Mouse (Mus musculus): Measurements from ENCODE around the gene Gbx2.

Gene Gbx2

DNA sequence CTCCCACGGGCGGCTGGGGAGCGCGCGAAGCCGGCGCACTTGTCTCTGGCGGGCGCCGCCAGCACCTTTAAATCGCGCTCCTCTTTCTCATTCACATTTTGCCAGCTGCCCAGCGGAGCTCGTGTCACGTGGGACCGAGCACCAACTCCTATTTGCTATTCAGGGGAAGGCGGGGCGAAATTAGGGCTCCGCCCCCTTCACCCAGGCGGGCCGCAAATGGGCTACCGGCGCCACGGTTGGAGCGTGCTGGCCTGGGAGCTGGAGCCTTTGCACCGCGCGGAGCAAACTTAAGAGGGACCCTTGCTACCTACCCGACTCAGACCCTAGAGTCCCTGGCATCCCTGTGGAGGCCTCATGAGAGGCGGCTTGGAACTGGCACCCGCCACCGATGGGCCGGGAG lies at the start of gene Gbx2:
TSS of gene Gbx2 (minus strand) at position 60 of the 400 bp plus-strand sequence.
- no peak for DNase-seq

DNA sequence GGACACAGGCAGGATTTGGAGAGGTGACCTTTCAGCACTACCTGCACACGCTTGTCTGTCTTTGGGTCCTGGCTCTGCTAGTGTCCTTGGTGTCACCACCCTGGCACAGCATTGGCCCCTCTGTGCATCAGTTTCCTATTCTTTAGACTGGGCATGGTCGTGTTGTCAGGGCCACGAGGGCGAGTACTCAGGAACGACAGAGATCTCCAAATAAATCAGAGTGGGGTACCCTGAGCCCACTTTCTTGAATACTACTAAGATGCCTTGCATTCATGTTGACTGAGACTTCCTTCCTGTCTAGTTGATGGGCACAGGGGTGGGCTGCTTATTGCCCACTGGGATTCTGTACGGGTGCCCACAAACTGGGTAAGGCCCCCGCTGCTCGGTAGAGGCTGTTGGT lies 46.3 kb upstream of the Gbx2 start:
- no peak for DNase-seq

DNA sequence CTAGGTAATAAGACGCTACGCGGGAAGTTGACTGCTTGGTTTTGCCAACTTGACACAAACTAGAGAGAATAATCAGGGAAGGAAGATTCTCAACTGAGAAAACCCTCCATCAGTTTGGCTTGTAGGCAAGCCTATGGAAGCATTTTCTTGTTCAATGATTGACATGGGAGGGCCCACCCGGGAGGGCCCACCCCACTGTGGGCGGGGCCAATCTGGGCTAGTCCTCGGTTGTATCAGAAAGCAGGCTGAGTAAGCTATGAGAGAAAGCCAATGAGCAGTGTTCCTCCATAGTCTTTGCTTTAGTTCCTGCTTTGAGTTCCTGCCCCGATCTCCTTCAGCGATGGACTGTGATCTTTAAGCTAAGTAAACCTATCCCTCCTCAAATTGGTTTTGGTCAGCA lies 45.4 kb upstream of the Gbx2 start:
- DNase-seq, result no peak

DNA sequence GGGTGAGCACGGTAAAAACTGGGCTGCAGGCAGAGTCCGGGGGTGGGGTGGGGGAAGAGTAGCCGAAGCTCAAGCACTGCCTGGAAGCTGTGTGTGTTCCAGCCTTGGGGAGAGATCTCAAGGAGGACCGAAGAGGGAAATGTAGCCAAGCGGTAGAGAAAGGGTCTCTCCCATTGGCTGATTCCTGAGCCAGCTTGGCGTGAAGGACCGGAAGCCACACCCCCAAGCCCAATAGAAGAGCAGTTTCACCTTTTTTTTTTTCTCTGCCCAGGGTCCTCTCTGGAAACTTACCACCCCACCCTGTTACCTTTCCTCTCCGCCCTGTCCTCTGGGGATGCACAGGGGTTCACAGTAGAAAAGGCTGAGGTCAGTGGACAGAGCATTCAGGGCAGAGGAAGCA lies 43.6 kb upstream of the Gbx2 start:
- no peak for DNase-seq

DNA sequence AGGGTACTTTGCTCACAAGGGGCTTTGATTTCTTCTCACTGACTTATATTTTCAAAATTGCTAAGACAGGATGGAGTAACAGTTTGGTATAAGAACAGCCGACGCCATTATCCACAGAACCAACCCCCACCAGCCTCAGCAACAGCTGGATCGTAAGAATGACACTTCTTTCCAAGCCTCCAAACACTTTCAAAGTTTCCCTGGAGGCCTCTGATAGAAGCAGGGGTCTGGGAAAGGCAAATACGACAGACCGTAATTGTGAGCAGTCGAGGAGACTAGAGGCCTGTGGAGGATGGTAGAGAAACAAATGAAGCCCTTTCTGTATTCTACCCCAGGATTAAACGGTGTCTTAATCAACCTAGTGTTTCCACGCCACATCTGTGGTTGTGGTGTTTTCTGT lies 40.9 kb upstream of the Gbx2 start:
- no peak for DNase-seq

DNA sequence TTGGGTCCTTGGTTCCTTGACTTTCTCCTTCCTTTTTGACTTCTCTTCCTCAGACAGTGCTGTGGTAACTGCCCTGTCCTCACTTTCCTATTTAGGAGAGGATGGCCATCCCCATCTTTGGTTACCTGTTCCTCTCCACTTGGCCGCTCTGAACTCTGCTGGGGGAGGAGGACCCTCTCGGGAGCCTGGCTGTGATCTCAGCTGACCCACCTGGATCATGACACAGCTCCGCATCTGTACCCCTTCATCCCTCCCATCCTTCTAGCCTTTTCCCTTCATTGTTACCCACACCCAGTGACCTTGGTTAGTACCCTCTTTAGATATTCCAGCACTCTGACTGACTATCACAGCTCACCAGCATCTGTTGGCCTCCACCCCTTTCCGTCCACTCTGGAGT lies 38.7 kb upstream of the Gbx2 start:
- DNase-seq, result no peak

DNA sequence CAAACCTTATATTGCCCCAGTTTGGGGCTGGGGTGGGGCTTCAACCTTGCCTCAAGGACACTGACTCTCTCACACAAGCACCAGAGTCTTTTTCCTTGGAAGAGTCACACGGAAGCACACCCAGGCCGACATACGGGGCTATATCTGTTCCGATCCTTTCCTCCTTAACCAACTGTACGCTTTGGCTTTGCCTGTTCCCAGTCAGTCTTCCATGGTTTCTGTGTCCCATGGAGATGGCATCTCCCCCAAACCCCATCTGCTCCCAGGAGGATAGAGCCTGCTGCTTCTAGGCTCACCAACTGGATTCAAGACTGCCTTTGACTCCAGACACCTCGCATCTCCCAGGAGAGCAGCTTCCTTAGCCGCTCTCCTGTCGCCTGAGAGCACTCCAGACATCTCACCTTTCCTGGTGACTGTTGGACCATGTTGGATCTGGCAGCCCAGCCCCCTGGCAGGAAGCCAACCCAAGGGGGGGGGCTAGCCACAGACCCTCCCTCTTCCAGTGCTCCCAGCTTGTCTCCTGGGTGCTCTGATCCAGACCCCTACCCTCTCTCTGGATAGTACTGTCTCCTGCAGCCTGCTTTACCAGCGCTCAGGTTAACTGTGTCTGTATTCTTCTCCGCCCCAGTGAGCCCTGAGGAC lies 38.2 kb upstream of the Gbx2 start:
- DNase-seq, result no peak

DNA sequence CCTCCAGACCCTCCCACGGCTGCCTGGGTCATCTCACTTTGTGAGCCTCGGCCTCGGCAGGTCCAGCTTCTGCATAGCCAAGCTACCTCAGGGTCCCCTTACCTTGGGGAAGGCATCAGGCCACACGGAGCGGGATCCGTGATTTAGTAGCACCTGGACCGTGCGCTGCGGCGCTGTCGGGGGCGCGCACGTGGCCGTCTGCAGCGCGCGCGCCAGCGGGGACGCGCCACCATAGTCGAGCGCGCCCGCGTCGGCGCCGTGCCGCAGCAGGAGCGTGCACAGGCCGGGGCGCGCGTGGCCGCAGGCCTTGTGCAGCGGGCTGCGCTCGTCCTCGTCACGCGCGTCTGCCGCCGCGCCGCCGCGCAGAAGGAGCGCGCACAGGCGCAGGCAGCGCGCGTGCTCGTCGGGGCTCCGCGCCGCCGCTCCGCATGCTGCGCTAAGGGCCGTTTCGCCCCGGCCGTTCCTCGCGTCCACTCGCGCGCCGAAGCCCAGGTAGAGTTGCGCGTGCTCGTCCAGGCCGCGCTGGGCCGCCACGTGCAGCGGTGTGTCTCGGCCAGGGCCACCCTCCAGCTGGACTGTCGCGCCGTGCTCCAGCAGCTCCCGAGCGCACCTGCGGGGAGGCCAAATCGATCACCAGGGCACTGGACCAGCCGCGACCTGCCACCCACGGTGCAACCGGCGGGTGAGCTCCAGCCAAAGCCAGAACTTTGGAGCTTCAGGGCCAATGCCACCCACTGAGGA lies 37.3 kb upstream of the Gbx2 start:
- DNase-seq, result peak; percentile 65

DNA sequence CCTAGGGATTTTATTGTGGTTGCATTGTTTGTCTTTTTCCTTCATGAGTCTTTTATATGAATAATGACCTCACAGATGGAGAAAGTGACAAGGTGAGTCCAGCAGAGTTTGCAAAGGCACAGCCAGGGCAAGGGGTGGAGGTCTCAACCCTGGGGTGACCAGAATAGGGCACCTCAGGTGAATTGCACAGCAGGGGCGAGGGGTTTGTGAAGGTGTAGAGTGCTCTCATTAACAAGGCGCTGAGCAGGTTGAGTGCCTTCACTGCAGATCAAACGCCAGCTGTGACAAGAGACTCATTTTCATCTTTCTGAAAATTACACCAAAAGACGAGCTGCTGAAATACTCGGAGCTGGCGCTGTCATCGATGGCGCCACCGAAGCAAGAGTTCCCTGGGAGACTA lies 36.6 kb upstream of the Gbx2 start:
- DNase-seq, result no peak

DNA sequence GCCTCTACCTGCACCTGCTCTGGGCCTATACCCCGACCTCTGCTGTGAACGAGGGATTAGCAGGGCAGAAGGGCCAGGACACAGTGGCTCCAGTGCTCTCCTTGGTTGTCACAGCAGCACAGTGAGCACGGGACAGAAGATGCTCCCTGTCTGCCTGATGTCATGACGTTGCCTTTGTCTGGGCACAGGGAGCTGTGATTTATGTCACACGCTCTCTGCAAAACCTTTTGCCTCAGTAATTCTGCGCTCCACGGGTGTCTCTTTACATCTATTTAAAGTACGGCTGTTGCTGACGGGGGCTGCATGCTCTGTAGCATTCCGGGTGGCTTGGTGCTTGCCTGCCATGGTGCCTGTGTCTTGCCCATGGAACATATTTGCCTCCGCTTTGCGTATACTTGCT lies 33.4 kb upstream of the Gbx2 start:
- DNase-seq, result no peak

DNA sequence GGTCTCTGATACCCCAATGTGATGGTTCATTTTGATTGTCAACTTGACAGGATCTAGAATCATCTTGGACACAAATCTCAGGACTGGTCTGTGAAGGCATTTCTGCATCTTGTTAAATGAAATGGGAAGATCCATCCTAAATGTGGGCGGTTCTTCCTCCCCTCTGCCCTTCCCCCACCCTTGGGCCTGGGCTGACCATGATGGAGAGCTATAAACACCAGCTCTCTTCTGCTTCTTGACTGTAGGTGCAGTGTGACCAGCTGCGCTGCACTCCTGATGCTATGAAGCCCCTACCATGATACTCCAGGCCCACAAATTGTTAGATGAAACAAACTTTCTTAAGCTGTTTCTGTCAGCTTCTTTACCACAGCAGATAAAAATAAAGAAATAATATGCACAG lies 32.3 kb upstream of the Gbx2 start:
- DNase-seq, result no peak

DNA sequence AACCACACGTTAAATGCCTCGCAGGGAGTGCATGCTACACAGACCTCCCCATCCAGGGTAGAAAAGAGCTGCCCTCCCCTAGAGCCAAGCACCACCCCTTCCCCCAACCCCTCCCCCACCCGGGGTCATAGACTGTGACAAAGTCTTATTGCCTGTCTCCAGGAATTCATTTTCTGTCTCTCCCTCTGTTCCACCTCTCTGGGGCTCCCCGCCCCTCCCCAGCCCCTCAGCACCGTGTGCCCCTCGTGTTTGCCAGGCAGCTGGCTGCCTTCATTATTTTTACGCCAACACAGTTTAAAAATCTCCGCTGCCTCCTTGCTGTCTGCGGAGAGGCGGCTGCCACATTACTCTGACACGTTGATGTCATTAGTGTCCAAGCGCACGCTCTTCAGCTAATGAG lies 31.1 kb upstream of the Gbx2 start:
- no peak for DNase-seq

DNA sequence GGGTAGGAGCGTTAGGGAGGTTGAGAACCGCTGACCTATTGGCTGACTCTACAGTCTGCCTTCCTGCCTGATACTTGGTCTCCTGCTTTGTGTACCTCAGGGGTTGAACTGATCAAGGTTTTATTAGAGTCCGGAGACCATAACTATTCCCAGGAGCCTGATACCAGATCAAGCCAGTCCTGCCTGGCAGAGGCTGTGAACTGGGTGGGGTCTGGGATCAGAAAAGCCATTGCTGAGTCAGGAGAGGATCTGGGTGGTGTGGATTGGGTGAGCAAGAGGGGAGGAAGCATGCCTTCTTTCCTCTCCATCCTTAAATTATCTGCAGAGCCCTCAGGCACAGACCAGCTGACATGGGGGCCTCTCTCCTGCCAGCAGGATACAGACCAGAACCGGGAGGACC lies 28.4 kb upstream of the Gbx2 start:
- DNase-seq, result no peak

DNA sequence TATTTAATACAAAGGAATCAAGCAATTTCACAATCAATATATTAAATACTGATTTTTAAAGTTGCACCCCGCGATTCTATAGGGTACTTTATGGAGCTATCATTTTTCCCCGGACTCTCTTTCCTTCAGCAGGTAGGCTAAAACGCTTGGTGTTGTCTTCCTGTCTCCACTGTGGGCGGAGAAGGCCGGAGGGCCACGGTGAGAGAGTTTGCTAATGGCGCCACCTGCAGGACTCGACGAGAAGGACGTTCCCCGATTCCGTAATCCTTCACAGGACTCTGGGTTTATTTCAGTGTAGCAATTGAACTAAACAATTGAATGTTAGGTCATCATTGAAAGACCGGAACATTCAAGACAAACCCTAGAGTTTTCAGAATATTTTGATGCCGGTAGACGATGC lies 12.2 kb upstream of the Gbx2 start:
- DNase-seq, result peak; percentile 63

DNA sequence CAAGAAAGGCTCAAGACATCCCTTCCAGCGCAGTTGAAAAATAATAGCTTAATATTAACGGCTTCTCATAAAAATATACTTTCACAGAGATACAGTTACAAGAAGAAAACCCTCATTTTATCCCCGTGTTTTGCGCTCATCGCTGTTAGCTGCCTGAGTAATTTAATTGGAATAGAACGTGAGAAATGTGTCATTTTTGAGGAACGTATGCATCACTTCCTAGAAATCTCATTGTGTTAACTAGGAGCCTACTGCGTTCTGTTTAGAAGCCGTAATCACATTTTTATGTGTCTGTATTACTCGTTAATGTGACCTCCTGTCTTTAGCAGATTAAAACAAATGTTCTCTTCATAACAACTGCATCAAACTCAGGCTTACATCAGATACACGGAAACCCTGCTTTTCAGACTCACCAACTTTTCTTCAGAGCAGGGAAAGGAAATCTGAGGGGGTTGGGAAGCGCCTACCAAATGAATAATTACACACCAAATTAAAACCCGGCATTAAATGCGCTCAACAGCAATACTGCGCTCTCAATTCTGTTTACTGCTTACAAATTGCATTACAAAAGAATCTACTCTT lies 11.5 kb upstream of the Gbx2 start:
- no peak for DNase-seq

DNA sequence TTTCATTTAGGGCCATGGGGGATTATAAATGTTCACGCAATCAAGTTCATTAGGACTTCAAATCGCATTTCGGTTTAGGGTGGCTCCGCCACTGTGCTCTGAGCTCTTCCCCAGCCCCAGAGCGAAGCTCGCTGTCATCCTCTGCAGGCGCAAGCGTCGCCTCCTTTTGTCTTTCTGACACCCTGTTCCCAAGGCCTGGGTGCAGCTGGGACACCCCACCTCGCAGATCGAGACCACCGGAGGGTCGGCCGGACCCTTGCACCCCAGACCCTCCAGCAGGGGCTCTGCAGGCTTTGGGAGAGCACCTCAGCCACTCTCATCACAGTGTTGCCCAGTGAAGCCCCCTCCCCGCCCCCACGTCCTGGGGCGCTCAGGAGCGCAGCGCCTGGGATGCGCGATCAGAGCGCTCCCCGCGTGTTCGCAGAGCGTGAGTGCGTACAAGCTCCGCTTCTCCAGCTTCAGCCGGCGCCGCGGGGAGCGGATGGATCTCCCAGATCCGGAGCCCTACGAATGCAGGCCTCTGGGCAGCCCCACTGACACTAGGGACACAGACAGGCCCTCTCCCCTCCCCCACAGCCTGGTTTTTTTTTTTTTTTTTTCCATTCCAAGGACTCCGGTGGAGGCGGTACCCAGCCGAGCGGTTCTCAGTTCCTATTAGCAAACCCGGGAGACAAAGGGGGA lies 10.9 kb upstream of the Gbx2 start:
- no peak for DNase-seq

DNA sequence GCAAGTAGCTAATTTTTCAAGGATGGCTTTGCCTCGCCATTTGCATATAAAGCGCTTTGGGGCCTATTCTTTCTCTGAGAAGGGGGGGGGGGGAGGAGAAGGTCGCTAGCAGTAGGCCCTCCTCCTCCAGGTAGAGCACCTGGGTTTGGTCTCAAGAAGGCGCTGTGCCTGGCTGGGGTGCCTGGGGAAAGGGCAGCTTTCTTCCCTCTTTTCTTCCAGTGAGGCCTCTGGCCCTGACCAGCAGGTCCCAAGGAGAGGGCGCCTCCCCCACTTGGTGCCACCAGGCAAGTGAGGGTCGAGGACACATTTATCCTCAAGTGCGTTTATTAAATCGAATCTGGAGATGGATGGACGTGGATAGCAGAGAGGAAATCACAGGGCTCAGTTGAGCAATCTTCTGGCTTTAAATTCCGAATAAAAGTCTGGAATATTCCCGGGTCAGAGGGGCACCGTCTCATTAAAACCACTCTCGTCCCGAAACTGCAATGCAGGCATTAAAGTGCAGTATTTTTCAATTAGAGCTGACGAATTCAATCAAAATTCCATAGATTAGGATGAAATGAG lies 10.1 kb upstream of the Gbx2 start:
- no peak for DNase-seq

DNA sequence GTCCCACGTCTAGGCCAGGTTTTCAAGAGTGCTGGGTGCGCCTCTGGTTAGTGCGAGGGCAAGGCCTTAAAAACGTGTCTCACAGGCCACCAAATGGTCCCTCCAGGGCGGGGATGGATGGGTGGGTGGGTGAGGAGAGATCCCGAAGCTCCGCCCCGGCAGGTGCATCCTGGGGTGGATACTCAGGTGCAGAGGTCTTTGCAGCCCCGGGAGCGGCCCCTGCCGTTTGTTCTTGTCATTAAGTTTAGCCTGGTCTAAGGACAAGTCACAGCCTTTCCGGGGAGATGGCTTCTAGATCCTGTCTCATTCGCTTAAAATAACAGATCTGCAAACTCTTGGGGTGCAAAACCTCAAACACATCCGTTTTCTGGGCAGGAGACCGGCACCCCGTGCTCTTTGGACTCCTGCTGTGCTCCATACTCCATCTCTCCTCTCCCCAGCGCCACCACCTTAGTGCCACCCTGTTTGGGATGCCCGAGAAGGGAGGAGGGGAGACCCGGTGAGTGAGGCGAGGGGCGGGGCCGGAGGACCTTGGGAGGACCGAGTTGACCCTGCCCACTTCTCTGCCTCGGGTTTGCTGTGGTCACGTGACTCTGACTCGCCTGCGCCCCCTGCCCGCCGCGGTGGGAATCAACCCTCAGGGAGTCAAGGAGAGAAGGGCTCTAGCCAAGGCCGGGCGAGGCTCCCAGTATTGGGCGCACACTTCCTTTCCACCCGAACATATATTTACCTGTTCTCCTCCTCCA lies 9.2 kb upstream of the Gbx2 start:
- DNase-seq, result no peak

DNA sequence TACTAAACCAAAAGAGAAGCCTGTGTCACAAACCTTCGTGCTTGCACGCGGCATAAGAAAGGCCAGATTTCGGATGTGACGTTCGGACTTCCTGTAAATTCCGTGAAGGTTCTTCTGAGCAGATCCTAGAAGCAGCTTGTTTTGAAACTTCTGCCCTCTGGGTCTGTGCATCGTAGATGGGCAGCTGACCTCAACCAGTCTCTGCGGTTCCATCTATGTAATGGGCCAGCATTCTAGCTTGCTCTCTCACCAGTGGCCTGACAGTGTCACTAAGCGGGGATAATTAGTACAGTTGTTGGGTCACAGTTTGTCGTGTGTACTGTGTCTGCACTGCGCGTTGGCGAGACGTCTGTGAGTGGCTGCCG lies 8.6 kb upstream of the Gbx2 start:
- DNase-seq, result no peak

DNA sequence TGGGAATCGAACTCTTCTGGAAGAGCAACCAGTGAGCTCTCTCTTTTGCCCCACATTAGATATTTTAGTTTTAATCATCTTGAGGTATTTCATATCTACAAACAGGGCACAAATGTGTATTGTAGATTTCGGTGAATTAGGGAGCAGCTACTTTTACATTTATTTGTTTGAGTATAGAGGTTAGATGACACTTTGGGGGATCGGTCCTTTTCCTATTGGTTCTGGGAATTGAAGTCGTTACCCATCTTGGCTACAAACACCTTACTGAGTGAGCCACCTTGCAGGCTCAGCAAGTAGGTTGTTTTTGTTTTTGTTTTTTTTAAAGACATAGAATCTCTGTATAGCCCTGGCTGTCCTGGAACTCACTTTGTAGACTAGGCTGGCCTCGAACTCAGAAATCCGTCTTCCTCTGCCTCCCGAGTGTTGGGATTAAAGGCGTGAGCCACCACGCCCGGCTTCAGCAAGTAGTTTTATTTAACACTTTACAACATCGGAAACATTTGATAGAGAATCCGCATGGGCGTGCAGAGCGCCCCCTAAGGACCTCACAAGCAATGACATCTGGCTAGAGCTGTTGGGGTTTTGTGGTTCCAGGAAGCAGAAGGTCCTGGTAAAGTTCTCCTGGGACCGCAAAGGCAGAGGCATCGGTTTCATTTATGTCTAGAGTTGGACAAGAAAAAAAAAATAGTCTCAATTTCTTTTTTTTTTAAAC lies 8.1 kb upstream of the Gbx2 start:
- no peak for DNase-seq

DNA sequence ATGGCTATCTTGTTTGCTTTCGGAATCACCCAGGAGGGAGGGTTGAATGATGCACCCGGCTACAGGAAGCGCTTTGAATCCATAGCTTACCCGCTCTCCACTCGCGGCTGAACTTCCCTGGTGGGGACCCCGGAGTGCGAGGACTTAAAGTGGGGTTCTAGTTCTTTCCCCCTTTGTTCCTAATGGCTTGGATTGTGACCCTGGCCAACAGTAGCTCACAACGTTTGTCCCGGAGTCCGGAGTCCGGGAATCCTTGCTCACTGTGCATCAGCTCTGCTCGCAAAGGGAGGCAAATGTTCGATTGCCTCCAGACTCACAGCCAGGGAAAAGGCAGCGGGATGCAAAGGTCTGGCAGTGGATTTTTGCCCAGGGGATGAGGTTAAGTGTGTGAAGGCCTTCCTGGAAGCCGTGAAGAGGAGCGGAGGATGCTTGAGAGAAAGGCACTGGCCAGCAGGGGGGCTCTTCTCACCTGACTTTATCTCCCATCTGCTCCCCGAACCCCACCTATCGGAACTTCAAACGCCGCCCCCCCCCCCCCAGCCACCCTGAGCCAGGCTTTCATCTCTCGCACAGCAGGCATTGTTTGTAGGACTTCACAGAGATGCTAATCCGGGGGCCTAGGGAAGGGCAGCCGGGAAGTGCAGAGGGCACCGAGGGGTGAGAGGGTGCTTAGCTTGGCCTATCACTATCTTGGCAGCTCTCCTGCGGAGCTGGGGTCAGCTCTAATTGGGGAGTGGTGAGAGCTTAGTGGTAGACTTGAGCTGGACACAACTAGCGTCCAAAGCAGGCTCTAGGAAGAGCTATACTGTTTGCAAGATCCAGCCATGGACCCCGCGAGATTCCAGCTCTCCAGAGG lies 4.7 kb upstream of the Gbx2 start:
- DNase-seq, result no peak

Data from right cerebral cortex, adult 18-20 months (tissue).